Mouse (Mus musculus): ENCODE results near the gene Ensa.
"Not testable (repeated sequence)": the region's sequence is repeated elsewhere in the genome, so short reads cannot be mapped to it uniquely, and the experiment has no call there.

Ensa gene

GRCm38 (mm10) chr3:95662724-95663449 is 38.1 kb downstream of the Ensa start:
- no peak for ATAC-seq (ENCODE audit: low TSS enrichment)

- no peak for ATAC-seq (ENCODE audit: low TSS enrichment)
Measured at GRCm38 (mm10) chr3:95663486-95663885, 38.7 kb downstream of the Ensa start.

- ATAC-seq (ENCODE audit: low TSS enrichment): no peak
Measured at GRCm38 (mm10) chr3:95663969-95664608, 39.3 kb downstream of the Ensa start.

- no peak for ATAC-seq (ENCODE audit: low TSS enrichment)
Measured at GRCm38 (mm10) chr3:95664940-95665352, 40.2 kb downstream of the Ensa start.

GRCm38 (mm10) chr3:95666124-95666844 is 41.5 kb downstream of the Ensa start:
- ATAC-seq (ENCODE audit: low TSS enrichment): no peak

GRCm38 (mm10) chr3:95667521-95667920 is 42.7 kb downstream of the Ensa start:
- no peak for ATAC-seq (ENCODE audit: low TSS enrichment)

GRCm38 (mm10) chr3:95668026-95668425 is 43.2 kb downstream of the Ensa start:
- ATAC-seq (ENCODE audit: low TSS enrichment): peak; percentile 76

- ATAC-seq (ENCODE audit: low TSS enrichment): no peak
Measured at GRCm38 (mm10) chr3:95668589-95669308, 44.0 kb downstream of the Ensa start.

GRCm38 (mm10) chr3:95669309-95669665 is 44.5 kb downstream of the Ensa start:
- ATAC-seq (ENCODE audit: low TSS enrichment): no peak

- ATAC-seq (ENCODE audit: low TSS enrichment): not testable (repeated sequence)
Measured at GRCm38 (mm10) chr3:95670419-95670818, 45.6 kb downstream of the Ensa start.

GRCm38 (mm10) chr3:95671201-95671600 is 46.4 kb downstream of the Ensa start:
- ATAC-seq (ENCODE audit: low TSS enrichment): no peak

- no peak for ATAC-seq (ENCODE audit: low TSS enrichment)
Measured at GRCm38 (mm10) chr3:95672461-95672860, 47.7 kb downstream of the Ensa start.

- no peak for ATAC-seq (ENCODE audit: low TSS enrichment)
Measured at GRCm38 (mm10) chr3:95672861-95673706, 48.3 kb downstream of the Ensa start.

GRCm38 (mm10) chr3:95673707-95674211 is 49.0 kb downstream of the Ensa start:
- ATAC-seq (ENCODE audit: low TSS enrichment): no peak

GRCm38 (mm10) chr3:95674236-95674635 is 49.4 kb downstream of the Ensa start:
- no peak for ATAC-seq (ENCODE audit: low TSS enrichment)

- no peak for ATAC-seq (ENCODE audit: low TSS enrichment)
Measured at GRCm38 (mm10) chr3:95674812-95675211, 50.0 kb downstream of the Ensa start.

- ATAC-seq (ENCODE audit: low TSS enrichment): peak; percentile 65
Measured at GRCm38 (mm10) chr3:95675301-95676092, 50.7 kb downstream of the Ensa start.

- 0 out of 2 replicates have a peak, but pooled peaks have one; percentile 18 for ATAC-seq (ENCODE audit: low TSS enrichment)
Measured at GRCm38 (mm10) chr3:95676745-95677419, 52.1 kb downstream of the Ensa start.

- ATAC-seq (ENCODE audit: low TSS enrichment): no peak
Measured at GRCm38 (mm10) chr3:95677420-95678090, 52.8 kb downstream of the Ensa start.

Measured in frontal cortex, adult (tissue).